Mouse (Mus musculus): ENCODE measurements at regions not wholly inside any gene's neighbourhood (a gene's known extent, or its start where the extent isn't known, plus 50 kb on each side); places are given as distances from the start of the nearest gene placed in this dataset.

DNA sequence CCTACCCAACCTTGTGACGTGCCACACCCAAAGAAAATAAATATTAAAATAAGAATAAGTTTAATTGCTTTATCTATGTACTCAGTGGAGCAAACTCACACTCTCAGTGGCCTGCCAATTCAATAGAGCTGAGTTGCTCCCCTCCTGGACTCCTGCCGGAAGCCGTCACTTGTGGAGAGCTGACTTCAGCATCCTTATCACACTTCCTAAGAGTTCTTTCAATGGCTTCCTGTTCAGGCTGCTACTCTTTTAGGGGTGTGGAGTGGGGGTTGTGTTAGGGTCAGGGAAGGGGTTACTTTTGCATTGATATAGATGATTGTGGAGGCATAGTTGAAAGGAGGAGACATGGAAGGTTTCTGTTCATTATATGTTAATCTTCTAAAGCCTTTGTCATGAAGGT is 147.7 kb downstream of the Dusp6 start:
- no peak for DNase-seq
- intact Hi-C loops (cut with DNase I), result no loop called here

GRCm38 (mm10) chr10:99413455-99413854 is 150.4 kb downstream of the Dusp6 start:
- intact Hi-C loops (cut with DNase I), result no loop called here
- DNase-seq, result no peak

GRCm38 (mm10) chr10:99416271-99416670 is 153.2 kb downstream of the Dusp6 start:
- intact Hi-C loops (cut with DNase I), result no loop called here
- DNase-seq, result no peak

DNA sequence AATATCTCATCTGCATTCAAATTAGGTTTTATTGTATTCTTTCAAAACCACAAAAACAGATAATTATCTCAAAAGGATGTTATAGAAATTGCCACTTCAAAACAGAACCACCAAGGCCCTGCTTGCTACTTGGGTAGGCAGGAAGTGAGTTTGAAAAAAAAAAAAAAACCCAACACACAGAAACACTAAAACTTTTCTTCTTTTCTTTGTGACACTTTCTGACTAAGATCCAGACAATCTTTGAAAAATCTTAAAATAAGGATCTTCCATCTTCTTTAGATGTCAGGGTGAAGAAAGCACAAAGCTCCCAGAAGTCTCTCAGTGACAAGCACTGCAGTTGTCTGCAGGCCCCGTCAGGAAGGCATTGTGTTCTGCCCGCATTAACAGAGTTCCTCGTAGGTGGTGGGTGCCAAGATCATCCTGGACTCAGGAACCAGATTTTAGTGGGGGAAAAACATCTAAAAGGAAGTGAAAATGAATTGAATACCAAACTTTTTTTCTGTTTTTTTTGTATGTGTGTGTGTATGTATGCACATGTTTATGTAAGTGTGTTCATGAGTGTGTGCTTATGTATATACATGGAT is 154.0 kb downstream of the Dusp6 start:
- intact Hi-C loops (cut with DNase I), result no loop called here
- no peak for DNase-seq

- intact Hi-C loops (cut with DNase I), result no loop called here
- DNase-seq, result no peak
Measured at GRCm38 (mm10) chr10:99417591-99417990, 154.6 kb downstream of the Dusp6 start.

GRCm38 (mm10) chr10:99418497-99418896 is 155.5 kb downstream of the Dusp6 start:
- intact Hi-C loops (cut with DNase I), result no loop called here
- no peak for DNase-seq

DNA sequence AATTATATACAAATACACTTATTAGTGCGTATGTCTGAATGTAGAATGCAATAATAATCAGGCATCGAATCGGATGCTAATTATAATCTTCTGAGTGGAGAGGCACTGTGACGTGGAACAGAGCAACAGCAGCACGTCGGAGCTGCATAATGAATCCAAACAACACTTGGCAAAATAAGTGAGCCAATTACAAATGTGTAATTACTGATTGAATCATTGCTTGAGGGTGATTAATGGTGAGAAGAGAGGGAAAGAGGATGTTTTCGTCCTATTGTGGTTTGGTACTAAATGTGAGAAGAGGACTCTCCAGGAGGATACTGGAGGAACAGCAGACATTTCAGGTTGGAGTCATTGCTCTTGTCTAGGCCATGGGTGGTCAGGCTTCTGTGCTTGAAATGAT is 156.5 kb downstream of the Dusp6 start:
- intact Hi-C loops (cut with DNase I), result no loop called here
- DNase-seq, result no peak

DNA sequence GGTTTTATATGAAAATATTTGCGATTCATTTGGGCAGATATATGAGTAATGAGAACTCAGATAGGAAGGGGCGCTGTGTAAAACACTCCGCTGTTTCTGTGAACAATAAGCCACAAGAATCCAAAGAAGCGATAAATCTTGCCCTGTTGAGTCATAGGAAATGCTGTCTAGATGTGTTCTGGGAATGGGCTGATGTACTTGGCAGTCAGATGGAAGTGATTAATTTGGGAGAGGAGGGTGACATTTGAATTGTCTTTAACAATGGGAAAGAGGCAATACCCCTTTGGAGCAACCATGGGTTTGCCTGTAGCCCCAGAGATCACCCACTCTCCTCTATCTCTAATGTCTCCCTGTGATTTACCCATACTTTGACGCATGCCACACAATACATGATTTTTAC is 160.4 kb downstream of the Dusp6 start:
- intact Hi-C loops (cut with DNase I), result no loop called here
- DNase-seq, result no peak

DNA sequence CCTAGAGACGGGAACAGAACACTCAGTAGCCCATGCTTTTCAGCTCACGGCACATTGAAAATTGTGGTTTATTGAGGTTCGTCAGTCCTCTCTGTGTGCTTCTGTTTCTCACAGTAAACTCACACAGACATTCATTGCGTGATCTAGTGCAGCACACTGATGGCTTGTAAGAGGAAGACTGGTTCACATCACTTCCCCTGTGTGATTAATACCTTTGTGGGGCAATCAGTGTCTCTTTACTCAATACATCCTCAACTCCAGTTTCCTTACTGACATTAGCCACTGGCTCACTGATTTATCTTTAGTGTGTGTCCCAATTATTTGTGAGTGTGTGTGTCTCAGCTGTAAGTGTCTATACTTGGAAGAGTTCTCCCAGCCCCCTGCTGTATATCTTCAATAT is 162.2 kb downstream of the Dusp6 start:
- intact Hi-C loops (cut with DNase I), result no loop called here
- no peak for DNase-seq

DNA sequence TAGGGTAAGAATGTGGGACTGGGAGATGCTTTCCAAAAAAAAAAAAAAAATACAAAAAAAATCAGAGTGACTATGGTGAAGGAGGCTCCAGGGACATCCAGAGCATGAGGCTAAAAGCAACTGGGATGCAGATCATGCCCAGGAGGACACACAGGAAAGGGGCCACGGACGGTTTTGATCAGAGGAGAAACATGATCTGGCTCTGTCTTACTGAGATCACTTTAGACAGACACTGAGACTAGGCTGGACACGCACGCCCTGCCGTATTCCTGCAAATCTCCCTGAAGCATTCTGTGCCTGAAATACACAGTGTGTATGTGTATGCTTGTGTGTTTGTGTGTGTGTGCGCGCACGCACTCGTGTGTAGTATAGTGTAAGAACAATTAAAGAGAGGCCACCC is 167.1 kb downstream of the Dusp6 start:
- intact Hi-C loops (cut with DNase I), result no loop called here
- no peak for DNase-seq

- no peak for DNase-seq
- intact Hi-C loops (cut with DNase I), result no loop called here
Measured at GRCm38 (mm10) chr10:99430669-99431561, 167.9 kb downstream of the Dusp6 start.

GRCm38 (mm10) chr10:99437060-99437459 is 174.0 kb downstream of the Dusp6 start:
- intact Hi-C loops (cut with DNase I), result no loop called here
- no peak for DNase-seq

- intact Hi-C loops (cut with DNase I), result no loop called here
- DNase-seq, result no peak
Measured at GRCm38 (mm10) chr10:99440169-99440568, 177.1 kb downstream of the Dusp6 start.

- intact Hi-C loops (cut with DNase I), result no loop called here
- DNase-seq, result peak; percentile 28
Measured at GRCm38 (mm10) chr10:99441014-99441413, 178.0 kb downstream of the Dusp6 start.

GRCm38 (mm10) chr10:99441931-99442330 is 178.9 kb downstream of the Dusp6 start:
- intact Hi-C loops (cut with DNase I), result no loop called here
- DNase-seq, result no peak

DNA sequence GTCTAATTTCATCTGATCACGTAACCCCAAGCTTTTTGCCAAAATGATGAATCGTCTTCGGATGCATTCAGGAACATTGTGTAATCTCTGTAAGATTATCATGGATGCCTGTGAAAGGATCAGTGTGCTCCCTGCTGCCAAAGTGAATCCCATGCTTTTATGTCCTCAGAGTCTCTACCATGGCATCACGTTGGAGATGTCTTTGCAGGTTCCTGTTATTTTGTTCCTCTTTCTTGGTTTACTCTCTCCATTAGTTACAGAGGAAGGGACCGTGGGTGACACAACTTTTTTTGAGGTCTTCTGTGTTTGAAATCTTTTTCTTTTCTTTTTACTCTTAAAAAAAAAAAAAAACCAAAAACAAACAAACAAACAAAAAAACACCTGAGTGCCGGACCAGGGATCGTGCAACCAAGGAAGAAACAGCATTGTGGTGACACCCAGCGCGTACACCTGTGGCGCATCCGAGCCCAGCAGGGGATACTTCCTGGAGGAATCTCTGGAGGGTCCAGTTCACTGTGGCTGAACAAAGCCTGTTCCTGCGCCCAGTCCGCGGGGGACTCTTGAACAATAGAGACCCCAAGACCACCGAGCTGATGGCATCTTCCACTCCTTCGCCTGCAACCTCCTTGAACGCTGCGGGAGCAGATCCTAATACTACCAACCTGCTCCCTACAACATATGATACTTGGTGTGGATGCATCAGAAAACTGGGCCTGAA is 180.6 kb downstream of the Dusp6 start:
- intact Hi-C loops (cut with DNase I), result no loop called here
- DNase-seq, result no peak

- intact Hi-C loops (cut with DNase I), result loop anchor here (10.0 kb wide), 1 partner anchor 186 kb away; the partner anchor contains the start of gene Dusp6
- DNase-seq, result no peak
Measured at GRCm38 (mm10) chr10:99450714-99451625, 187.9 kb downstream of the Dusp6 start.

GRCm38 (mm10) chr10:99451639-99452417 is 188.8 kb downstream of the Dusp6 start:
- no peak for DNase-seq

DNA sequence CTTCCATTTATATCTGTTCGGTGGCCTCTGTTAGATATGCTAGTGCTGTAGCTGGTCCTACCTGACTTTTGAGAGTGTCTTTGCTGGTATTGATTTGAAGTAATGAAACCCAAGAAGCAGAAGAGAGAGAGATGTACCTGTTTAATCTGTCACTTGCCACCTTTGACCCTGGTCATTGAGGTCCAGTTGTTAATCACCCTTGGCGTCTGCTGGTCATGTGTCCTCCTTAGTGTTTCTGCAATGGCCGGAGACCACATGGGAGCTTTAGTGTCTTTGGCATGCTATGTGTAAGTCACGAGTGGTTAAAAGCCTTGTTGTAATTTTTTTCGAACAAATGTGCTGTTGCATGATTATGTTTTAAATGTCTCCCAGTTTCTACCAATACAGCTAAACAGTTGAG is 193.1 kb downstream of the Dusp6 start:
- DNase-seq, result no peak
- intact Hi-C loops (cut with DNase I), result loop anchor here (10.0 kb wide), 1 partner anchor 191 kb away; the partner anchor contains the start of gene Dusp6

More at GRCm38 (mm10) chr10:99451639-99452417, 188.8 kb downstream of the Dusp6 start:
- intact Hi-C loops (cut with DNase I), result loop anchor here (10.0 kb wide), 1 partner anchor 187 kb away; the partner anchor contains the start of gene Dusp6
